Mouse (Mus musculus) liver, adult 2 months (tissue): ENCODE measurements around the gene Olr1. TPM values are rescaled to one million over a fixed set of nuclear protein-coding genes. Genes with fewer than 3 reads are reported as not detected.

ENCODE experiments used
- DNase-seq: peaks from one replicate; pipeline ENCODE4 v3.0.0-alpha.2; 2011; ENCODE audit warnings: low read depth, low spot score; ENCODE audit errors: extremely low read depth
- H3K27ac ChIP-seq: fragments of 200-500 bp; replicated peaks from 2 replicates; pipeline ENCODE4 v1.5.1; 2012; ENCODE audit warnings: low read depth, mild to moderate bottlenecking, control low read depth, inconsistent platforms, low read length; ENCODE audit not compliant: insufficient read depth
- H3K27me3 ChIP-seq: fragments of 200-500 bp; 2 replicates; pipeline ENCODE4 v1.6.1; 2012; ENCODE audit warnings: mild to moderate bottlenecking, moderate library complexity, low read length, inconsistent platforms; ENCODE audit not compliant: control insufficient read depth, insufficient read depth
- H3K36me3 ChIP-seq: fragments of 200-500 bp; 2 replicates; pipeline ENCODE4 v1.6.1; 2012; ENCODE audit warnings: low read length, inconsistent platforms; ENCODE audit not compliant: control insufficient read depth, insufficient read depth
- H3K4me1 ChIP-seq: fragments of 200-500 bp; 2 replicates; pipeline ENCODE4 v1.6.1; 2011; ENCODE audit warnings: low read length; ENCODE audit not compliant: control insufficient read depth, insufficient read depth
- H3K4me3 ChIP-seq: fragments of 200-500 bp; 2 replicates; pipeline ENCODE4 v1.5.1; 2011; ENCODE audit warnings: low read depth, mild to moderate bottlenecking, control low read depth, low read length, moderate library complexity; ENCODE audit not compliant: insufficient read depth
- H3K79me2 ChIP-seq: fragments of 200-500 bp; 2 replicates; pipeline ENCODE4 v1.6.1; 2012; ENCODE audit warnings: inconsistent platforms, mild to moderate bottlenecking, low read length, moderate library complexity; ENCODE audit not compliant: control insufficient read depth, insufficient read depth
- H3K9ac ChIP-seq: fragments of 200-500 bp; 2 replicates; pipeline ENCODE4 v1.6.1; 2012; ENCODE audit warnings: low read depth, mild to moderate bottlenecking, control low read depth, inconsistent platforms, low read length
- CTCF ChIP-seq: fragments of 200-500 bp; IDR thresholded peaks from 2 replicates; pipeline ENCODE4 v1.5.1; 2011; ENCODE audit warnings: low read depth, low read length, control low read depth
- POLR2A ChIP-seq: fragments of 200-500 bp; IDR thresholded peaks from 2 replicates; pipeline ENCODE4 v1.6.1; 2011; ENCODE audit warnings: low read length, control low read depth; ENCODE audit not compliant: insufficient read depth; ENCODE audit errors: extremely low read depth
- WGBS: fragments of 180-500 bp; shearing (Covaris S2); methylation state at CpG from one replicate; pipeline ENCODE4 v1.1.7; 2018; 5-methylcytosine and 5-hydroxymethylcytosine counted together
- polyA plus RNA-seq: library from polyadenylated mRNA; depleted of rRNA; stranded (reverse); fragments of >200 nt; gene quantifications from 2 replicates; pipeline ENCODE4 v1.2.3, GENCODE M21; 2012; rRNA removed
- total RNA-seq: library from RNA; depleted of rRNA; stranded (reverse); fragments of >200 nt; gene quantifications from 2 replicates; pipeline ENCODE4 v1.2.3, GENCODE M21; 2014; rRNA removed

The Olr1 gene
- total and polyA plus RNA-seq, 2 experiments = not detected

DNA sequence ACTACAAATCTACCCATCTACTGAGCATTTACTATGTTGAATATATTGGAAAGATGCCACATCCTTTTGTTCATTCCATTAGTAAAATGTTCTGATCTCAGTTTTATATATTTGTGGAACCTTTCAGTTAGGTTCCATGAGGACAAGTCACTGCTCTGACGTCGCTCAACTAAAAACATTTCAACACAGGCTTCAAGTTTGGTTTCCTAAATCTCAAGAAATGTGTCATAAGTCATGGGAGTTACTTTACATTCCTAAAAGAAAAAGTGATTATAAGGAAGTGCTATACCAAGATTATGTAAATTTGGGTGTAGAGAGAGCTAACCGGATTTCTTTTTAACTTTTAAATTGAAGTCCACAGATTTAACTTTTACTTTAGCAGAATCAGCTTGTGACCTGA, 70.9 kb downstream of the Olr1 start:
- no peak for DNase-seq
- no peak overlapping the region for H3K4me3 ChIP-seq
- H3K36me3 ChIP-seq = no peaks in the 10 kb centered on the region
- H3K9ac ChIP-seq = no peak overlapping the region
- H3K79me2 ChIP-seq = no peaks in the 10 kb centered on the region
- no peaks in the 10 kb centered on the region; the same call in 1 of the 2 replicates for H3K4me1 ChIP-seq
- TF ChIP-seq POLR2A (no peak), CTCF (no peak)
- 81% methylated on average over 3 of the region's 3 CpGs for WGBS
- no peaks in the 10 kb centered on the region for H3K27me3 ChIP-seq
- no peak overlapping the region for H3K27ac ChIP-seq

Other genes with a start within 250 kb of the Olr1 start
- 0.74 and 1.1 TPM in 2 replicates for gene Cd69, start 231.7 kb downstream of the Olr1 start, total RNA-seq
- 0.15 TPM in 1 of 2 replicates, not detected in the other for gene Cd69, start 231.7 kb downstream of the Olr1 start, polyA plus RNA-seq
- not detected in 2 replicates for gene 4922502D21Rik, start 175.4 kb downstream of the Olr1 start, total RNA-seq
- not detected in 2 replicates for gene 4922502D21Rik, start 175.4 kb downstream of the Olr1 start, polyA plus RNA-seq
- 5.3 and 6.5 TPM in 2 replicates for gene Clec12a, start 164.5 kb downstream of the Olr1 start, total RNA-seq
- gene Clec12a, start 164.5 kb downstream of the Olr1 start, polyA plus RNA-seq = 0.86 and 1.2 TPM in 2 replicates
- not detected in 2 replicates for gene Clec12b, start 121.3 kb downstream of the Olr1 start, total RNA-seq
- gene Clec12b, start 121.3 kb downstream of the Olr1 start, polyA plus RNA-seq = not detected in 2 replicates
- gene Clec1b, start 109.9 kb downstream of the Olr1 start, total RNA-seq = 23.2 and 24.2 TPM in 2 replicates
- 1.7 and 3.7 TPM in 2 replicates for gene Clec1b, start 109.9 kb downstream of the Olr1 start, polyA plus RNA-seq
- gene Clec9a, start 98.3 kb downstream of the Olr1 start, total RNA-seq = 2.8 and 2.9 TPM in 2 replicates
- gene Clec9a, start 98.3 kb downstream of the Olr1 start, polyA plus RNA-seq = 0.44 and 0.86 TPM in 2 replicates
- 3.2 and 3.5 TPM in 2 replicates for gene Clec1a, start 55.2 kb downstream of the Olr1 start, total RNA-seq
- 0.20 and 0.34 TPM in 2 replicates for gene Clec1a, start 55.2 kb downstream of the Olr1 start, polyA plus RNA-seq
- not detected in 2 replicates for gene Tmem52b, start 5.4 kb upstream of the Olr1 start, total RNA-seq
- gene Tmem52b, start 5.4 kb upstream of the Olr1 start, polyA plus RNA-seq = not detected in 2 replicates
- 355 and 458 TPM in 2 replicates for gene Gabarapl1, start 26.0 kb upstream of the Olr1 start, total RNA-seq
- gene Gabarapl1, start 26.0 kb upstream of the Olr1 start, polyA plus RNA-seq = 318 and 321 TPM in 2 replicates
- 0.20 and 0.28 TPM in 2 replicates for gene Klre1, start 70.7 kb upstream of the Olr1 start, total RNA-seq
- gene Klre1, start 70.7 kb upstream of the Olr1 start, polyA plus RNA-seq = 0.07 and 0.10 TPM in 2 replicates
- 0.83 and 1.3 TPM in 2 replicates for gene Klrd1, start 84.6 kb upstream of the Olr1 start, total RNA-seq
- 0.13 and 0.14 TPM in 2 replicates for gene Klrd1, start 84.6 kb upstream of the Olr1 start, polyA plus RNA-seq
- 3.0 and 3.3 TPM in 2 replicates for gene Klrk1, start 116.7 kb upstream of the Olr1 start, total RNA-seq
- 0.19 and 0.23 TPM in 2 replicates for gene Klrk1, start 116.7 kb upstream of the Olr1 start, polyA plus RNA-seq
- gene Klrc3, start 136.2 kb upstream of the Olr1 start, total RNA-seq = not detected in 2 replicates
- not detected in 2 replicates for gene Klrc3, start 136.2 kb upstream of the Olr1 start, polyA plus RNA-seq
- 0.65 and 0.81 TPM in 2 replicates for gene Klrc2, start 153.5 kb upstream of the Olr1 start, total RNA-seq
- not detected in 2 replicates for gene Klrc2, start 153.5 kb upstream of the Olr1 start, polyA plus RNA-seq
- gene Klrc1, start 171.8 kb upstream of the Olr1 start, total RNA-seq = 1.7 and 2.2 TPM in 2 replicates
- 0.07 and 0.20 TPM in 2 replicates for gene Klrc1, start 171.8 kb upstream of the Olr1 start, polyA plus RNA-seq
- gene Klri1, start 210.0 kb upstream of the Olr1 start, total RNA-seq = 0.28 TPM in 1 of 2 replicates, not detected in the other
- gene Klri1, start 210.0 kb upstream of the Olr1 start, polyA plus RNA-seq = not detected in 2 replicates
- 0.07 and 0.09 TPM in 2 replicates for gene Klri2, start 233.3 kb upstream of the Olr1 start, total RNA-seq
- not detected in 2 replicates for gene Klri2, start 233.3 kb upstream of the Olr1 start, polyA plus RNA-seq